Mouse (Mus musculus): ENCODE results near the gene Mrps6. TPM values are rescaled to one million over a fixed set of nuclear protein-coding genes. Genes with fewer than 3 reads are reported as not detected.

Mrps6 gene
- polyA plus RNA-seq, 1 experiment from 2014 or later, result 196 TPM

DNA sequence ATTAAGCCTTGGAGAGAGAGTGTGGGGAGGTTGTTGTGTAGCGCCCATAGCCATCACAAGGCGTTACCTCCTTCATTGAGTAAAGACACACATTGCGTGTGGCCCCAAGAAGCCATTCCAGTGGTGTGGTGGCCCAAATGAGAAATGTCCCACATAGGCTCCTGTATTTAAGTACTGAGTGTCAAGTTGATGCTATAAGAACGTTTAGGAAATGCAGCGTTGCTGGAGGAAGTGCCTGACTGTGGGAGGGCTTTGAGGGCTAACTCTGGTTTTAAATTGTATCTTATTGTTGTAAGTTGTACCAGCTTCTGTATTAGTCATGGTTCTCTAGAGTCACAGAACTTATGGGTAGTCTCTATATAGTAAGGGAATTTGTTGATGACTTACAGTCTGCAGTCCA lies 49.3 kb downstream of the Mrps6 start:
- 90% methylated on average over 5 of the region's 5 CpGs for WGBS
- no peak for ATAC-seq

DNA sequence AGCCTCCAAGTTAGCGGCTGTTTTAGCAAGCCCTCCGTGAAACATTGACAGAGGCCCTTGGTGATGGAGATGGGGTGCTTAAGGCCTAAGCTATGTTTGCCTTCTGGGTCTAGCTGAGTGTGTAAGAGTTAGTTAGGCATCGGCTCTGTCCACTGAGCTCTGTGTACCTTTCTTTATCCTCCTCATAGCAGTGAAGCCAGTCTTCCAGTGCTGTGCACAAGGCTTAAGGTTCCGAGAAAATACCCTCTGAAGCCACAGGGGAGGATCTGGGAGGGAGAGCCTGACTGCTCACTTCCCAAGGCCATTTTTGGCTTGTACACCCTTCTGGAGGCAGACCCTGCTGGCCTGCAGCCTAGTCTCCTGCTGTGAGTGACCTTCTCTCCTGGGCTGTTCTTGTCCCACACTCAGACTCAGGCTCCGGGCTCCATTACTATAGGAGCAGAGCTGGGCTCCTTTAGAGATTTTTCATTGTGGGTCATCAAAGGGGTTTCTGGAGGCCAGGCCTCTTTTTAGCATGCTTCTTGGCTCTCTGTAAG lies 56.7 kb downstream of the Mrps6 start:
- 69% methylated on average over 5 of the region's 5 CpGs for WGBS
- ATAC-seq, result peak; percentile 35; the same call in 1 of the 2 replicates
- H3K4me1 ChIP-seq (ENCODE audit: control insufficient read depth, insufficient read depth, low read depth, low read length), result peaks cover 31% of the 10 kb centered on the region
- no peak overlapping the region for H3K4me3 ChIP-seq (ENCODE audit: low read length)
- peaks cover 7% of the 10 kb centered on the region; the same call in 1 of the 2 replicates for H3K36me3 ChIP-seq (ENCODE audit: control insufficient read depth, insufficient read depth, low read length)
- H3K9ac ChIP-seq (ENCODE audit: low read depth, low read length), result no peak overlapping the region
- no peaks in the 10 kb centered on the region for H3K27me3 ChIP-seq (replicated peaks; ENCODE audit: control insufficient read depth, insufficient read depth, low read length)
- peak overlapping the region; percentile 71 for H3K27ac ChIP-seq (ENCODE audit: low read depth, low read length)
- H3K4me2 ChIP-seq (ENCODE audit: low read length), result no peak overlapping the region
- H3K9me3 ChIP-seq (ENCODE audit: control insufficient read depth, low read length), result no peaks in the 10 kb centered on the region

More for the DNA sequence above, 49.3 kb downstream of the Mrps6 start:
- peaks cover 3% of the 10 kb centered on the region; the same call in 1 of the 2 replicates for H3K36me3 ChIP-seq (ENCODE audit: control insufficient read depth, insufficient read depth, low read length)
- H3K4me2 ChIP-seq (ENCODE audit: low read length), result no peak overlapping the region
- no peak overlapping the region for H3K4me3 ChIP-seq (ENCODE audit: low read length)
- no peaks in the 10 kb centered on the region for H3K27me3 ChIP-seq (replicated peaks; ENCODE audit: control insufficient read depth, insufficient read depth, low read length)
- H3K9ac ChIP-seq (ENCODE audit: low read depth, low read length), result no peak overlapping the region
- H3K27ac ChIP-seq (ENCODE audit: low read depth, low read length), result no peak overlapping the region
- no peaks in the 10 kb centered on the region for H3K9me3 ChIP-seq (ENCODE audit: control insufficient read depth, low read length)
- H3K4me1 ChIP-seq (ENCODE audit: control insufficient read depth, insufficient read depth, low read depth, low read length), result no peaks in the 10 kb centered on the region; the same call in 1 of the 2 replicates

DNA sequence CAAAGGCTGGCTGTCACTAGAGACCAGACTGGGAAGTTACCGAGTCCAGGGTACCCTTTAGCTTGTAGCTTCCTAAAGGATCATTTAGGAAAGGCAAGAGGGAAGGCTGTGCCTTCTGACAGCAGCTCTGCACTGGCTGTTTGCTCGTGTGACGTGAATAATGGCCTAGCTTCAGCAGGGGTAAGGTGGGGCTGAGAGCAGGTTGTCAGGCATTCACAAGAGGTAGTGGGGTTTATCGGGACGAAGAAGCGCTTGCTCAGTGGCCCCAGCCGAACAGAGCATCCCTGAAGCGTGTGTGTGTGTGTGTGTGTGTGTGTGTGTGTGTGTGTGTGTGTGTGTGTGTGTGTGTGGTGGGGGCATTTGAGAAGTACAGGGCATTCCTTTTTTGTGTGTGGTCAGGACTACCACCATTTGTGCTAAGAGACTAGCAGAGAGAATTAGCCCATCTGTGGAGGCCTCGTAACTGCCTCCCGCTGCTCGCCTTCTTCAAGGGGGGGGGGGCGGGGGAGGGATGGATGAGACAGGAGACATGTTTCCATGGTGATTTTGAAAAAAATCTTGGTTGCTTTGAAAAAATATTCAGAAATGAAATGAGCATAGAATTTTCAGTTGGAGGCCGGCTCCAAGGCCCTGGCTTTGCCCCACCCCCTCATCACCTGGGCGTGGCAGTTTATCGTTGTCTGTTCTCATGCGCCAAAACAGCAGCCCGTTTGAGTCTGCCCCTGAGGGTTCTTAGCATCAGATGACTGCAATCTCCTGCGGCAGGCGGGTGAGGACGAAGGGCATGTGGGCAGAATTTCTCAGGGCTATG lies 57.7 kb downstream of the Mrps6 start:
- Histone ChIP-seq H3K4me3 (ENCODE audit: low read length) (no peak overlapping the region), H3K9me3 (ENCODE audit: control insufficient read depth, low read length) (no peaks in the 10 kb centered on the region), H3K4me2 (ENCODE audit: low read length) (peak overlapping the region; percentile 32), H3K27me3 (replicated peaks; ENCODE audit: control insufficient read depth, insufficient read depth, low read length) (no peaks in the 10 kb centered on the region), H3K9ac (ENCODE audit: low read depth, low read length) (peak overlapping the region; percentile 24; the same call in 1 of the 2 replicates), H3K36me3 (ENCODE audit: control insufficient read depth, insufficient read depth, low read length) (peaks cover 7% of the 10 kb centered on the region; the same call in 1 of the 2 replicates), H3K4me1 (ENCODE audit: control insufficient read depth, insufficient read depth, low read depth, low read length) (peaks cover 31% of the 10 kb centered on the region), H3K27ac (ENCODE audit: low read depth, low read length) (peak overlapping the region; percentile 71)
- WGBS, result 10% methylated on average over 17 of the region's 20 CpGs
- ATAC-seq, result peak; percentile 60

- Histone ChIP-seq H3K4me2 (ENCODE audit: low read length) (no peak overlapping the region), H3K27me3 (replicated peaks; ENCODE audit: control insufficient read depth, insufficient read depth, low read length) (no peaks in the 10 kb centered on the region), H3K9me3 (ENCODE audit: control insufficient read depth, low read length) (no peaks in the 10 kb centered on the region), H3K27ac (ENCODE audit: low read depth, low read length) (0 out of 2 replicates have a peak overlapping the region, but pooled peaks have one; percentile 41), H3K4me3 (ENCODE audit: low read length) (no peak overlapping the region), H3K9ac (ENCODE audit: low read depth, low read length) (no peak overlapping the region), H3K4me1 (ENCODE audit: control insufficient read depth, insufficient read depth, low read depth, low read length) (peaks cover 31% of the 10 kb centered on the region), H3K36me3 (ENCODE audit: control insufficient read depth, insufficient read depth, low read length) (peaks cover 2% of the 10 kb centered on the region; the same call in 1 of the 2 replicates)
- no peak for ATAC-seq
- 52% methylated on average over 9 of the region's 9 CpGs for WGBS
Measured at GRCm38 (mm10) chr16:92117337-92118209, 59.5 kb downstream of the Mrps6 start.

- H3K4me3 ChIP-seq (ENCODE audit: low read length), result no peak overlapping the region
- H3K9ac ChIP-seq (ENCODE audit: low read depth, low read length), result no peak overlapping the region
- 54% methylated on average over 13 of the region's 13 CpGs for WGBS
- no peak for ATAC-seq
- H3K4me2 ChIP-seq (ENCODE audit: low read length), result no peak overlapping the region
- H3K4me1 ChIP-seq (ENCODE audit: control insufficient read depth, insufficient read depth, low read depth, low read length), result peaks cover 31% of the 10 kb centered on the region
- no peak overlapping the region for H3K27ac ChIP-seq (ENCODE audit: low read depth, low read length)
- H3K36me3 ChIP-seq (ENCODE audit: control insufficient read depth, insufficient read depth, low read length), result no peaks in the 10 kb centered on the region
- H3K27me3 ChIP-seq (replicated peaks; ENCODE audit: control insufficient read depth, insufficient read depth, low read length), result no peaks in the 10 kb centered on the region
- no peaks in the 10 kb centered on the region for H3K9me3 ChIP-seq (ENCODE audit: control insufficient read depth, low read length)
Measured at GRCm38 (mm10) chr16:92119013-92119515, 61.0 kb downstream of the Mrps6 start.

GRCm38 (mm10) chr16:92120899-92121531 lies 62.9 kb downstream of the Mrps6 start:
- H3K27ac ChIP-seq (ENCODE audit: low read depth, low read length), result no peak overlapping the region

GRCm38 (mm10) chr16:92127226-92127625 lies 69.2 kb downstream of the Mrps6 start:
- Histone ChIP-seq H3K4me3 (ENCODE audit: low read length) (no peak overlapping the region), H3K27me3 (replicated peaks; ENCODE audit: control insufficient read depth, insufficient read depth, low read length) (no peaks in the 10 kb centered on the region)
- WGBS, result 50% methylated on average over 4 of the region's 4 CpGs

More at GRCm38 (mm10) chr16:92120899-92121531, 62.9 kb downstream of the Mrps6 start:
- WGBS, result 68% methylated on average over 17 of the region's 17 CpGs
- Histone ChIP-seq H3K9me3 (ENCODE audit: control insufficient read depth, low read length) (0 out of 2 replicates have a peak, but pooled peaks cover 2% of the 10 kb centered on the region), H3K27me3 (replicated peaks; ENCODE audit: control insufficient read depth, insufficient read depth, low read length) (no peaks in the 10 kb centered on the region), H3K4me2 (ENCODE audit: low read length) (no peak overlapping the region), H3K36me3 (ENCODE audit: control insufficient read depth, insufficient read depth, low read length) (0 out of 2 replicates have a peak, but pooled peaks cover 3% of the 10 kb centered on the region), H3K4me1 (ENCODE audit: control insufficient read depth, insufficient read depth, low read depth, low read length) (peaks cover 17% of the 10 kb centered on the region), H3K9ac (ENCODE audit: low read depth, low read length) (no peak overlapping the region), H3K4me3 (ENCODE audit: low read length) (no peak overlapping the region)
- ATAC-seq, result peak; percentile 31; the same call in 1 of the 2 replicates

GRCm38 (mm10) chr16:92127666-92128065 lies 69.6 kb downstream of the Mrps6 start:
- H3K27me3 ChIP-seq (replicated peaks; ENCODE audit: control insufficient read depth, insufficient read depth, low read length), result no peaks in the 10 kb centered on the region
- H3K27ac ChIP-seq (ENCODE audit: low read depth, low read length), result no peak overlapping the region
- H3K4me1 ChIP-seq (ENCODE audit: control insufficient read depth, insufficient read depth, low read depth, low read length), result no peaks in the 10 kb centered on the region
- WGBS, result 89% methylated on average over 5 of the region's 5 CpGs
- H3K9ac ChIP-seq (ENCODE audit: low read depth, low read length), result no peak overlapping the region
- H3K36me3 ChIP-seq (ENCODE audit: control insufficient read depth, insufficient read depth, low read length), result 0 out of 2 replicates have a peak, but pooled peaks cover 3% of the 10 kb centered on the region
- ATAC-seq, result no peak
- H3K9me3 ChIP-seq (ENCODE audit: control insufficient read depth, low read length), result 0 out of 2 replicates have a peak, but pooled peaks cover 2% of the 10 kb centered on the region
- H3K4me2 ChIP-seq (ENCODE audit: low read length), result no peak overlapping the region
- H3K4me3 ChIP-seq (ENCODE audit: low read length), result no peak overlapping the region

More at GRCm38 (mm10) chr16:92127226-92127625, 69.2 kb downstream of the Mrps6 start:
- ATAC-seq, result no peak
- H3K4me1 ChIP-seq (ENCODE audit: control insufficient read depth, insufficient read depth, low read depth, low read length), result no peaks in the 10 kb centered on the region
- H3K9ac ChIP-seq (ENCODE audit: low read depth, low read length), result no peak overlapping the region
- no peak overlapping the region for H3K4me2 ChIP-seq (ENCODE audit: low read length)
- H3K27ac ChIP-seq (ENCODE audit: low read depth, low read length), result no peak overlapping the region
- H3K36me3 ChIP-seq (ENCODE audit: control insufficient read depth, insufficient read depth, low read length), result 0 out of 2 replicates have a peak, but pooled peaks cover 3% of the 10 kb centered on the region
- 0 out of 2 replicates have a peak, but pooled peaks cover 2% of the 10 kb centered on the region for H3K9me3 ChIP-seq (ENCODE audit: control insufficient read depth, low read length)
